Mouse (Mus musculus) liver, adult 2 months (tissue): ENCODE results near the gene Adra2b. TPM values are rescaled to one million over a fixed set of nuclear protein-coding genes. Genes with fewer than 3 reads are reported as not detected.
A peak's percentile ranks its signal among the peaks of the same experiment; 100 is the strongest.

ENCODE experiments used
- DNase-seq: peaks from one replicate; pipeline ENCODE4 v3.0.0-alpha.2; 2011; ENCODE audit warnings: low read depth, low spot score; ENCODE audit errors: extremely low read depth
- H3K27ac ChIP-seq: fragments of 200-500 bp; replicated peaks from 2 replicates; pipeline ENCODE4 v1.5.1; 2012; ENCODE audit warnings: low read depth, mild to moderate bottlenecking, control low read depth, inconsistent platforms, low read length; ENCODE audit not compliant: insufficient read depth
- H3K27me3 ChIP-seq: fragments of 200-500 bp; 2 replicates; pipeline ENCODE4 v1.6.1; 2012; ENCODE audit warnings: mild to moderate bottlenecking, moderate library complexity, low read length, inconsistent platforms; ENCODE audit not compliant: control insufficient read depth, insufficient read depth
- H3K36me3 ChIP-seq: fragments of 200-500 bp; 2 replicates; pipeline ENCODE4 v1.6.1; 2012; ENCODE audit warnings: low read length, inconsistent platforms; ENCODE audit not compliant: control insufficient read depth, insufficient read depth
- H3K4me1 ChIP-seq: fragments of 200-500 bp; 2 replicates; pipeline ENCODE4 v1.6.1; 2011; ENCODE audit warnings: low read length; ENCODE audit not compliant: control insufficient read depth, insufficient read depth
- H3K4me3 ChIP-seq: fragments of 200-500 bp; 2 replicates; pipeline ENCODE4 v1.5.1; 2011; ENCODE audit warnings: low read depth, mild to moderate bottlenecking, control low read depth, low read length, moderate library complexity; ENCODE audit not compliant: insufficient read depth
- H3K79me2 ChIP-seq: fragments of 200-500 bp; 2 replicates; pipeline ENCODE4 v1.6.1; 2012; ENCODE audit warnings: inconsistent platforms, mild to moderate bottlenecking, low read length, moderate library complexity; ENCODE audit not compliant: control insufficient read depth, insufficient read depth
- H3K9ac ChIP-seq: fragments of 200-500 bp; 2 replicates; pipeline ENCODE4 v1.6.1; 2012; ENCODE audit warnings: low read depth, mild to moderate bottlenecking, control low read depth, inconsistent platforms, low read length
- CTCF ChIP-seq: fragments of 200-500 bp; IDR thresholded peaks from 2 replicates; pipeline ENCODE4 v1.5.1; 2011; ENCODE audit warnings: low read depth, low read length, control low read depth
- POLR2A ChIP-seq: fragments of 200-500 bp; IDR thresholded peaks from 2 replicates; pipeline ENCODE4 v1.6.1; 2011; ENCODE audit warnings: low read length, control low read depth; ENCODE audit not compliant: insufficient read depth; ENCODE audit errors: extremely low read depth
- WGBS: fragments of 180-500 bp; shearing (Covaris S2); methylation state at CpG from one replicate; pipeline ENCODE4 v1.1.7; 2018; 5-methylcytosine and 5-hydroxymethylcytosine counted together
- polyA plus RNA-seq: library from polyadenylated mRNA; depleted of rRNA; stranded (reverse); fragments of >200 nt; gene quantifications from 2 replicates; pipeline ENCODE4 v1.2.3, GENCODE M21; 2012; rRNA removed
- total RNA-seq: library from RNA; depleted of rRNA; stranded (reverse); fragments of >200 nt; gene quantifications from 2 replicates; pipeline ENCODE4 v1.2.3, GENCODE M21; 2014; rRNA removed

Adra2b gene
- total RNA-seq (2.5 and 4.0 TPM in 2 replicates), polyA plus RNA-seq (5.0 TPM in 2 replicates)

- WGBS: under 1% methylated on average over 49 of the region's 49 CpGs
- Histone ChIP-seq H3K9ac (peak within 1 kb of the TSS; percentile 51), H3K36me3 (no peaks in the 10 kb centered on the region), H3K4me3 (peak within 1 kb of the TSS; percentile 55), H3K4me1 (no peaks in the 10 kb centered on the region), H3K27me3 (peaks cover 11% of the 10 kb centered on the region), H3K27ac (0 out of 2 replicates have a peak within 1 kb of the TSS, but pooled peaks have one; percentile 17), H3K79me2 (no peaks in the 10 kb centered on the region)
- DNase-seq: peak; percentile 72
- TF ChIP-seq POLR2A: no peak
- TF ChIP-seq CTCF: peak; percentile 94
These were observed at the start of gene Adra2b for GRCm38 (mm10) chr2:127362459-127363281. Gene Adra2b, plus strand, starts transcription at chr2:127363208.

GRCm38 (mm10) chr2:127313878-127314277, 49.1 kb upstream of the Adra2b start:
- no peak overlapping the region for H3K4me3 ChIP-seq
- no peaks in the 10 kb centered on the region for H3K27me3 ChIP-seq
- DNase-seq: no peak
- TF ChIP-seq POLR2A: no peak
- peak; percentile 37 for TF ChIP-seq CTCF
- peaks cover 2% of the 10 kb centered on the region; the same call in 1 of the 2 replicates for H3K4me1 ChIP-seq
- WGBS: 75% methylated on average over 4 of the region's 4 CpGs
- H3K9ac ChIP-seq: no peak overlapping the region
- H3K36me3 ChIP-seq: no peaks in the 10 kb centered on the region
- H3K79me2 ChIP-seq: no peaks in the 10 kb centered on the region
- H3K27ac ChIP-seq: no peak overlapping the region

- no peaks in the 10 kb centered on the region for H3K36me3 ChIP-seq
- no peak for DNase-seq
- peaks cover 2% of the 10 kb centered on the region; the same call in 1 of the 2 replicates for H3K4me1 ChIP-seq
- no peak overlapping the region for H3K27ac ChIP-seq
- no peaks in the 10 kb centered on the region for H3K79me2 ChIP-seq
- H3K27me3 ChIP-seq: no peaks in the 10 kb centered on the region
- WGBS: 70% methylated on average over 6 of the region's 6 CpGs
- TF ChIP-seq CTCF (no peak), POLR2A (no peak)
- H3K4me3 ChIP-seq: no peak overlapping the region
- H3K9ac ChIP-seq: no peak overlapping the region
These were observed 48.4 kb upstream of the Adra2b start for GRCm38 (mm10) chr2:127314467-127315154.

- H3K36me3 ChIP-seq: no peaks in the 10 kb centered on the region
- WGBS: 100% methylated on average over 1 of the region's 1 CpGs
These were observed 47.9 kb upstream of the Adra2b start for GRCm38 (mm10) chr2:127315155-127315470.

GRCm38 (mm10) chr2:127316431-127316830, 46.6 kb upstream of the Adra2b start:
- Histone ChIP-seq H3K4me3 (no peak overlapping the region), H3K9ac (no peak overlapping the region), H3K36me3 (no peaks in the 10 kb centered on the region), H3K27ac (no peak overlapping the region), H3K27me3 (no peaks in the 10 kb centered on the region), H3K79me2 (no peaks in the 10 kb centered on the region), H3K4me1 (peaks cover 2% of the 10 kb centered on the region; the same call in 1 of the 2 replicates)
- DNase-seq: no peak
- 86% methylated on average over 5 of the region's 5 CpGs for WGBS
- TF ChIP-seq CTCF: no peak
- no peak for TF ChIP-seq POLR2A

More at GRCm38 (mm10) chr2:127315155-127315470, 47.9 kb upstream of the Adra2b start:
- no peak for DNase-seq
- peaks cover 2% of the 10 kb centered on the region; the same call in 1 of the 2 replicates for H3K4me1 ChIP-seq
- H3K9ac ChIP-seq: no peak overlapping the region
- H3K79me2 ChIP-seq: no peaks in the 10 kb centered on the region
- no peak overlapping the region for H3K27ac ChIP-seq
- no peak for TF ChIP-seq POLR2A
- TF ChIP-seq CTCF: no peak
- no peak overlapping the region for H3K4me3 ChIP-seq
- H3K27me3 ChIP-seq: no peaks in the 10 kb centered on the region
